Mouse (Mus musculus) neural tube, embryonic 12.5 days (tissue): ENCODE results near the gene Zfp536. TPM values are rescaled to one million over a fixed set of nuclear protein-coding genes. Genes with fewer than 3 reads are reported as not detected.
"Not testable (repeated sequence)": the region's sequence is repeated elsewhere in the genome, so short reads cannot be mapped to it uniquely, and the experiment has no call there.

Source experiments
- ATAC-seq: fragments of 200-750 bp; cut with Nextera tagmentation; 2 replicates; pipeline ENCODE4 v1.8.0; 2017; ENCODE audit warnings: low read depth, mild to moderate bottlenecking, moderate TSS enrichment, moderate library complexity; ENCODE audit not compliant: low FRiP score
- H3K27ac ChIP-seq: fragments of 300-500 bp; sonication (generic); 2 replicates; pipeline ENCODE4 v1.5.1; 2016
- H3K27me3 ChIP-seq: fragments of 300-500 bp; sonication (generic); replicated peaks from 2 replicates; pipeline ENCODE4 v1.6.1; 2016; ENCODE audit warnings: mild to moderate bottlenecking
- H3K36me3 ChIP-seq: fragments of 300-500 bp; sonication (generic); 2 replicates; pipeline ENCODE4 v1.6.1; 2016; ENCODE audit warnings: mild to moderate bottlenecking
- H3K4me1 ChIP-seq: fragments of 300-500 bp; sonication (generic); 2 replicates; pipeline ENCODE4 v1.6.1; 2016
- H3K4me2 ChIP-seq: fragments of 300-500 bp; sonication (generic); replicated peaks from 2 replicates; pipeline ENCODE4 v1.6.1; 2016; ENCODE audit warnings: mild to moderate bottlenecking
- H3K4me3 ChIP-seq: fragments of 300-500 bp; sonication (generic); 2 replicates; pipeline ENCODE4 v1.5.1; 2016
- H3K9ac ChIP-seq: fragments of 300-500 bp; sonication (generic); 2 replicates; pipeline ENCODE4 v1.6.1; 2016; ENCODE audit warnings: mild to moderate bottlenecking
- H3K9me3 ChIP-seq: fragments of 300-500 bp; sonication (generic); 2 replicates; pipeline ENCODE4 v1.6.1; 2016; ENCODE audit warnings: mild to moderate bottlenecking
- WGBS: fragments of 180-500 bp; shearing (Covaris S2); methylation state at CpG from one replicate; pipeline ENCODE4 v1.1.7; 2016; 5-methylcytosine and 5-hydroxymethylcytosine counted together
- polyA plus RNA-seq: library from polyadenylated mRNA; unstranded; fragments of >200 nt; fragmentation: Nextera tagmentation; extraction: Ambion mirVana; gene quantifications from 2 replicates; pipeline ENCODE4 v1.2.1, GENCODE M21; 2016

Zfp536 gene
- polyA plus RNA-seq, 1 experiment from 2014 or later, result 46.9 TPM

DNA sequence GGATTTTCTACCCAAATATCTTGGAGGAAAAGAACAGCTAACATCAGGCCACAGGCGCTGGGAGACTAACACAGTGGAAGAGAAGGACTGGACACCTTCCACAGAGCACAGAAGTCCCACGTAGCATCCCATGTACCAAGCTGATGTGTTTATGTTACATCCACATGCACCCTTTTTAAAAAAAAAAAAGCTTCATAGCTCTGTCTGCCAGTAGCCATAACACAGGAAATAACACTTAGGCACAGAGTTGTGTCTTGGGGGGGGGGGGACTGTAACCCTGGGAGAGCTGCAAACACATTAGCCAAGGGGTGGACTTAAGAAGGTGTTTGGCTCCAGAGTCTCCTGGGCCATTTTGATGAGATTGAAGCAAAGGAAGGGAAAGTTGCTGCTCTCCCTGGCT lies 155.6 kb downstream of the Zfp536 start:
- Histone ChIP-seq H3K4me3 (no peak overlapping the region), H3K36me3 (no peaks in the 10 kb centered on the region), H3K27me3 (no peaks in the 10 kb centered on the region), H3K27ac (no peak overlapping the region), H3K9me3 (no peaks in the 10 kb centered on the region), H3K4me1 (no peaks in the 10 kb centered on the region), H3K9ac (no peak overlapping the region), H3K4me2 (no peak overlapping the region)
- ATAC-seq, result no peak
- WGBS, result 88% methylated on average over 2 of the region's 2 CpGs

- H3K36me3 ChIP-seq, result no peaks in the 10 kb centered on the region
- no peaks in the 10 kb centered on the region for H3K4me1 ChIP-seq
- no peaks in the 10 kb centered on the region for H3K9me3 ChIP-seq
- 78% methylated on average over 4 of the region's 4 CpGs for WGBS
- H3K4me3 ChIP-seq, result no peak overlapping the region
- no peaks in the 10 kb centered on the region for H3K27me3 ChIP-seq
- ATAC-seq, result no peak
- H3K9ac ChIP-seq, result no peak overlapping the region
- no peak overlapping the region for H3K4me2 ChIP-seq
- H3K27ac ChIP-seq, result no peak overlapping the region
These were observed 157.5 kb downstream of the Zfp536 start for GRCm38 (mm10) chr7:37615932-37616331.

GRCm38 (mm10) chr7:37614381-37614780 lies 159.1 kb downstream of the Zfp536 start:
- no peak overlapping the region for H3K9ac ChIP-seq
- no peak overlapping the region for H3K27ac ChIP-seq
- no peak overlapping the region for H3K4me3 ChIP-seq

DNA sequence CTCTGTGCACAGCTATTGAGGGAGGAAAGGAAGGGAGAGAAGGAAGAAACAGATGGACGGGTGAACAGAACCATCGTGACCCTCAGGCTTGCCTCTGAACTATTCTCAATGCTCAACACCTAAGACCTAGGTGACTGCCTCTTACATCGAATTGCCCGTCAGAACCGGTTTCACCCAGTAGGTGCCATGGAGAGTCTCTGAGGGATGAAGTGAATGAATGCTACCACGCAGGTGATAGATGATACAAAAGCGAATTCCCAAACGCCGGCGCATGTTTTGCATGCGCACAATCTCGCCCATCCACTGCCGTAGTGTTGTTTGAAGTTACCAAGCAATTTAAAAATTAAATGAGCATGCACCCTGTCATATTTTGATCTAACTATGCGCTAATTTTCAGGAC lies 164.9 kb downstream of the Zfp536 start:
- H3K36me3 ChIP-seq, result 0 out of 2 replicates have a peak, but pooled peaks cover 3% of the 10 kb centered on the region
- H3K4me3 ChIP-seq, result no peak overlapping the region
- no peaks in the 10 kb centered on the region for H3K9me3 ChIP-seq
- no peaks in the 10 kb centered on the region; the same call in 1 of the 2 replicates for H3K4me1 ChIP-seq
- H3K9ac ChIP-seq, result no peak overlapping the region
- H3K4me2 ChIP-seq, result no peak overlapping the region
- no peak overlapping the region for H3K27ac ChIP-seq
- no peaks in the 10 kb centered on the region for H3K27me3 ChIP-seq
- 96% methylated on average over 14 of the region's 14 CpGs for WGBS
- ATAC-seq, result no peak

More at GRCm38 (mm10) chr7:37614381-37614780, 159.1 kb downstream of the Zfp536 start:
- Histone ChIP-seq H3K9me3 (no peaks in the 10 kb centered on the region), H3K4me1 (no peaks in the 10 kb centered on the region), H3K36me3 (no peaks in the 10 kb centered on the region), H3K27me3 (no peaks in the 10 kb centered on the region), H3K4me2 (no peak overlapping the region)
- 70% methylated on average over 10 of the region's 10 CpGs for WGBS
- ATAC-seq, result no peak

DNA sequence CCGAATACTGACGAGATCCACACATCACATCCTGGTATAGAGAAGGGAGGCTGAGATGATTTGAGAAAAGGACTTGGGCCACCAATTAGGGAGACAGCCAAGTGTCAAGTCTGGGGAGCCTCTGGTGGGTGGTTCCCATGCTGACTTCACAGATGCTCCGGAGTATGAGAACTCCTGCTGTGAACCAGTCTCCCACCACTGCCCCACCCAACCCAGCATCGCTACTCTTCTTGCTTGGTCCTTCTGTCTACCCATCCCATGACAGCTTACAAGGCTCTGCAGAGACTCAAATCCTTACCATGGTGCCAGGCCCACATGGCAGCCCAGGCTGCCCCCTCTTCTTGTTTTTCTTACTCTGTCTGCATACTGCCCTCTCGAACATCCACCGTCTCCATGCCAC lies 165.5 kb downstream of the Zfp536 start:
- no peak overlapping the region for H3K4me2 ChIP-seq
- H3K4me3 ChIP-seq, result no peak overlapping the region
- H3K27ac ChIP-seq, result no peak overlapping the region
- H3K4me1 ChIP-seq, result peaks cover 6% of the 10 kb centered on the region; the same call in 1 of the 2 replicates
- no peak for ATAC-seq
- H3K36me3 ChIP-seq, result 0 out of 2 replicates have a peak, but pooled peaks cover 3% of the 10 kb centered on the region
- H3K9ac ChIP-seq, result no peak overlapping the region
- no peaks in the 10 kb centered on the region for H3K9me3 ChIP-seq
- H3K27me3 ChIP-seq, result no peaks in the 10 kb centered on the region
- WGBS, result 95% methylated on average over 6 of the region's 6 CpGs

GRCm38 (mm10) chr7:37606472-37606871 lies 167.0 kb downstream of the Zfp536 start:
- no peak overlapping the region for H3K9ac ChIP-seq
- no peak overlapping the region for H3K4me3 ChIP-seq
- ATAC-seq, result no peak
- WGBS, result 86% methylated on average over 5 of the region's 5 CpGs
- no peak overlapping the region for H3K27ac ChIP-seq
- H3K36me3 ChIP-seq, result 0 out of 2 replicates have a peak, but pooled peaks cover 3% of the 10 kb centered on the region
- H3K9me3 ChIP-seq, result no peaks in the 10 kb centered on the region
- peaks cover 8% of the 10 kb centered on the region; the same call in 1 of the 2 replicates for H3K4me1 ChIP-seq
- H3K27me3 ChIP-seq, result no peaks in the 10 kb centered on the region
- H3K4me2 ChIP-seq, result no peak overlapping the region

GRCm38 (mm10) chr7:37603525-37603909 lies 169.9 kb downstream of the Zfp536 start:
- not testable (repeated sequence) for H3K27me3 ChIP-seq, H3K9me3 ChIP-seq, H3K36me3 ChIP-seq, H3K4me3 ChIP-seq, H3K4me2 ChIP-seq, H3K9ac ChIP-seq, H3K27ac ChIP-seq
- ATAC-seq, result 0 out of 2 replicates have a peak, but pooled peaks have one; percentile 61
- H3K4me1 ChIP-seq, result peaks cover 11% of the 10 kb centered on the region; the same call in 1 of the 2 replicates

GRCm38 (mm10) chr7:37602871-37603524 lies 170.4 kb downstream of the Zfp536 start:
- no peaks in the 10 kb centered on the region for H3K9me3 ChIP-seq
- ATAC-seq, result peak; percentile 58; the same call in 1 of the 2 replicates
- H3K4me1 ChIP-seq, result peaks cover 11% of the 10 kb centered on the region; the same call in 1 of the 2 replicates
- H3K36me3 ChIP-seq, result 0 out of 2 replicates have a peak, but pooled peaks cover 3% of the 10 kb centered on the region
- H3K4me2 ChIP-seq, result no peak overlapping the region
- no peak overlapping the region for H3K27ac ChIP-seq
- no peak overlapping the region for H3K9ac ChIP-seq
- H3K4me3 ChIP-seq, result no peak overlapping the region
- 24% methylated on average over 9 of the region's 9 CpGs for WGBS
- H3K27me3 ChIP-seq, result no peaks in the 10 kb centered on the region

DNA sequence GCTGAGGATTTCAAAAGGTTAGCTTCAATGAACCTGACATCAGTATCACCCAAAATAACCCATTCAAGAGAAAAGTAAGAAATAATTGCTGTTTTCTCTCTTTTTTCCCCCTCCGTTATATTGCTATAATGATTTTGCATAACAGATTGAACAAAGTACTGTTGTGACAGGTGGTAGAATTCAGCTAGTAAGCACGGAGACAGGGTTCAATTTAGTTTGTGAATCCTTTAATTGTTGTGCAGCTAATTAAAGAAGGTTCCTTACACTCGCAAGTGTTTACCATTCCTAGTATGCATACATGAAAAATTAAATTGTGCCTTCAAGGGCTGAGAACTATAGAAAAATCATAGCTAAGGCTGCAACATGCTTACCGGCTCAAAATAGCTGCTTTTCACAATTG lies 173.1 kb downstream of the Zfp536 start:
- no peak for ATAC-seq
- H3K4me3 ChIP-seq, result no peak overlapping the region
- no peaks in the 10 kb centered on the region for H3K36me3 ChIP-seq
- H3K27ac ChIP-seq, result no peak overlapping the region
- WGBS, result 70% methylated on average over 4 of the region's 4 CpGs
- peaks cover 11% of the 10 kb centered on the region; the same call in 1 of the 2 replicates for H3K4me1 ChIP-seq
- no peaks in the 10 kb centered on the region for H3K27me3 ChIP-seq
- no peaks in the 10 kb centered on the region for H3K9me3 ChIP-seq
- H3K9ac ChIP-seq, result no peak overlapping the region
- H3K4me2 ChIP-seq, result no peak overlapping the region

DNA sequence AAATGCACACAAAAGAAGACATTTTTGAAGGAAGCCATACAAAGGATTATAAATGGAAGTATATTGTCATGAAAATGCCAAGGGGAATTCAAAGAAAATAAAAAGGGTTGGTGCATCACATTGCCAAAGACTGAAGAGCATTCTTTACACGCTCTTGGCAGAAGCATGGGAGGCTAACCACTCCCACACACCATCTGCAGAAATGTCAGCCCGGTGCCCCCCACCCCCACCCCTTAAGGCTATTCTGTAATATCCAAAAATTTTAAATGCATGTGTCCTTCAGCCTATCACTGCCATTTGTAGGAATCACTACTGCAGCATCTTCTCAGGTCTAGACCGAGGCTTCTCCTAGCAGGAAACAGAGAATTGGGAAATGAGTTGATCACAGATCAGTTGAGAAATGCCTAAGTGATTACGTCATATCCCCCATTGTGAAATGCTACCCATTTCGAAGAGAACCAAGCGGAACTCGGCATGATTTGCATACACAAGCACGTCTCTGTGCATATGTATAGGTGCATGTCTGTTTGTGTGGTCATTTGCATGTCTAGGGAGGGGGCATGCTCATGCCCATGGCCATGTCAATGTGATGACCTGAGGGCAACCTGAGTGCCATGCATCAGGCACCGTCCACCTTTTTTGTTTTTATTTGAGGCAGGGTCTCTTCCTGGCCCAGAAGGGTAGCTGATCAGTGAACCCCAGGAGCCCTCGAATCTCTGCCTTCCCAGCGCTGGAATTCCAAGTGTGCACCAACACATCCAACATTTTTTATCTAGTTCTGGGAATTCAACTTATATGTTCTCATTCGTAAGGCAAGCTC lies 179.0 kb downstream of the Zfp536 start:
- Histone ChIP-seq H3K4me2 (no peak overlapping the region), H3K4me1 (0 out of 2 replicates have a peak, but pooled peaks cover 3% of the 10 kb centered on the region), H3K4me3 (no peak overlapping the region), H3K9me3 (no peaks in the 10 kb centered on the region), H3K27me3 (no peaks in the 10 kb centered on the region), H3K36me3 (no peaks in the 10 kb centered on the region), H3K27ac (no peak overlapping the region), H3K9ac (no peak overlapping the region)
- no peak for ATAC-seq
- 70% methylated on average over 12 of the region's 12 CpGs for WGBS

GRCm38 (mm10) chr7:37593566-37593965 lies 179.9 kb downstream of the Zfp536 start:
- 94% methylated on average over 6 of the region's 6 CpGs for WGBS
- Histone ChIP-seq H3K36me3 (no peaks in the 10 kb centered on the region), H3K9ac (no peak overlapping the region), H3K27me3 (no peaks in the 10 kb centered on the region), H3K4me2 (no peak overlapping the region), H3K27ac (no peak overlapping the region), H3K4me1 (no peaks in the 10 kb centered on the region), H3K4me3 (no peak overlapping the region), H3K9me3 (no peaks in the 10 kb centered on the region)
- ATAC-seq, result no peak

GRCm38 (mm10) chr7:37586694-37587093 lies 186.7 kb downstream of the Zfp536 start:
- Histone ChIP-seq H3K36me3 (no peaks in the 10 kb centered on the region), H3K9me3 (no peaks in the 10 kb centered on the region), H3K27ac (no peak overlapping the region), H3K4me1 (no peaks in the 10 kb centered on the region), H3K9ac (no peak overlapping the region), H3K4me3 (no peak overlapping the region), H3K4me2 (no peak overlapping the region), H3K27me3 (no peaks in the 10 kb centered on the region)
- 92% methylated on average over 13 of the region's 13 CpGs for WGBS
- ATAC-seq, result no peak
